Mouse (Mus musculus) hindbrain, embryonic 11.5 days (tissue): ENCODE measurements around the gene Scarb2. TPM values are rescaled to one million over a fixed set of nuclear protein-coding genes. Genes with fewer than 3 reads are reported as not detected.

Experiments used
- ATAC-seq: fragments of 200-750 bp; cut with Nextera tagmentation; 2 replicates; pipeline ENCODE4 v1.8.0; 2017; ENCODE audit warnings: mild to moderate bottlenecking, moderate TSS enrichment, moderate library complexity; ENCODE audit not compliant: low FRiP score
- DNase-seq: peaks from one replicate; pipeline ENCODE4 v3.0.0-alpha.2; 2015; ENCODE audit warnings: low spot score
- H3K27ac ChIP-seq: fragments of 300-500 bp; sonication (generic); 2 replicates; pipeline ENCODE4 v1.5.1; 2014; ENCODE audit warnings: mild to moderate bottlenecking, low read depth, low read length
- H3K27me3 ChIP-seq: fragments of 300-500 bp; sonication (generic); 2 replicates; pipeline ENCODE4 v1.6.1; 2014; ENCODE audit warnings: mild to moderate bottlenecking, low read length, moderate library complexity, mixed read lengths; ENCODE audit not compliant: control insufficient read depth, insufficient read depth
- H3K36me3 ChIP-seq: fragments of 300-500 bp; sonication (generic); 2 replicates; pipeline ENCODE4 v1.6.1; 2014; ENCODE audit warnings: mild to moderate bottlenecking, low read length, moderate library complexity, mixed read lengths; ENCODE audit not compliant: control insufficient read depth, insufficient read depth
- H3K4me1 ChIP-seq: fragments of 300-500 bp; sonication (generic); replicated peaks from 2 replicates; pipeline ENCODE4 v1.6.1; 2014; ENCODE audit warnings: low read length, mixed read lengths; ENCODE audit not compliant: control insufficient read depth, insufficient read depth
- H3K4me2 ChIP-seq: fragments of 300-500 bp; sonication (generic); replicated peaks from 2 replicates; pipeline ENCODE4 v1.6.1; 2014; ENCODE audit warnings: mild to moderate bottlenecking, low read depth, low read length
- H3K4me3 ChIP-seq: fragments of 300-500 bp; sonication (generic); 2 replicates; pipeline ENCODE4 v1.5.1; 2014; ENCODE audit warnings: low read depth, low read length
- H3K9ac ChIP-seq: fragments of 300-500 bp; sonication (generic); 2 replicates; pipeline ENCODE4 v1.6.1; 2014; ENCODE audit warnings: low read depth, low read length
- H3K9me3 ChIP-seq: fragments of 300-500 bp; sonication (generic); 2 replicates; pipeline ENCODE4 v1.6.1; 2016; ENCODE audit warnings: low read length; ENCODE audit not compliant: control insufficient read depth
- WGBS: fragments of 180-500 bp; shearing (Covaris S2); extraction: QIAGEN DNeasy Blood & Tissue Kit; methylation state at CpG from one replicate; pipeline ENCODE4 v1.1.7; 2014; 5-methylcytosine and 5-hydroxymethylcytosine counted together
- polyA plus RNA-seq: library from polyadenylated mRNA; unstranded; fragments of >200 nt; fragmentation: Nextera tagmentation; extraction: Ambion mirVana; gene quantifications from 2 replicates; pipeline ENCODE4 v1.2.1, GENCODE M21; 2014

Scarb2 gene
- polyA plus RNA-seq, 1 experiment from 2014 or later = 11.7 TPM

GRCm38 (mm10) chr5:92512066-92512465, 5.4 kb upstream of the Scarb2 start:
- 95% methylated on average over 5 of the region's 5 CpGs for WGBS
- Histone ChIP-seq H3K9me3 (no peaks in the 10 kb centered on the region), H3K27ac (no peak overlapping the region), H3K4me2 (no peak overlapping the region), H3K36me3 (no peaks in the 10 kb centered on the region), H3K9ac (no peak overlapping the region), H3K4me3 (no peak overlapping the region), H3K27me3 (no peaks in the 10 kb centered on the region), H3K4me1 (no peaks in the 10 kb centered on the region)
- ATAC-seq = no peak
- no peak for DNase-seq

- no peaks in the 10 kb centered on the region for H3K9me3 ChIP-seq
- H3K27ac ChIP-seq = no peak overlapping the region
- H3K4me3 ChIP-seq = no peak overlapping the region
- no peak overlapping the region for H3K9ac ChIP-seq
- no peak for ATAC-seq
- no peaks in the 10 kb centered on the region for H3K27me3 ChIP-seq
- no peaks in the 10 kb centered on the region for H3K36me3 ChIP-seq
- DNase-seq = no peak
- H3K4me2 ChIP-seq = no peak overlapping the region
- no peaks in the 10 kb centered on the region for H3K4me1 ChIP-seq
Observed at GRCm38 (mm10) chr5:92511256-92511655, 4.6 kb upstream of the Scarb2 start.

- DNase-seq = no peak
- Histone ChIP-seq H3K4me3 (no peak overlapping the region), H3K27ac (no peak overlapping the region), H3K9ac (no peak overlapping the region), H3K9me3 (no peaks in the 10 kb centered on the region), H3K27me3 (no peaks in the 10 kb centered on the region), H3K36me3 (no peaks in the 10 kb centered on the region), H3K4me2 (no peak overlapping the region), H3K4me1 (no peaks in the 10 kb centered on the region; the same call in 1 of the 2 replicates)
- ATAC-seq = no peak
- 90% methylated on average over 5 of the region's 5 CpGs for WGBS
Observed at GRCm38 (mm10) chr5:92508853-92509252, 2.2 kb upstream of the Scarb2 start.

- Histone ChIP-seq H3K9me3 (no peaks in the 10 kb centered on the region), H3K4me1 (no peaks in the 10 kb centered on the region; the same call in 1 of the 2 replicates), H3K4me3 (peak overlapping the region; percentile 87; the same call in 1 of the 2 replicates), H3K9ac (peak overlapping the region; percentile 63; the same call in 1 of the 2 replicates), H3K36me3 (no peaks in the 10 kb centered on the region), H3K27me3 (no peaks in the 10 kb centered on the region), H3K27ac (no peak overlapping the region), H3K4me2 (peak overlapping the region; percentile 58; the same call in 1 of the 2 replicates)
- WGBS = 38% methylated on average over 4 of the region's 4 CpGs
- DNase-seq (peak; percentile 57), ATAC-seq (no peak)
Observed at GRCm38 (mm10) chr5:92506301-92506729, 318 bp downstream of the Scarb2 start.

GRCm38 (mm10) chr5:92505402-92505865, 1.2 kb downstream of the Scarb2 start:
- Histone ChIP-seq H3K9me3 (no peaks in the 10 kb centered on the region), H3K4me1 (no peaks in the 10 kb centered on the region; the same call in 1 of the 2 replicates), H3K27ac (peak overlapping the region; percentile 98), H3K27me3 (no peaks in the 10 kb centered on the region), H3K36me3 (no peaks in the 10 kb centered on the region), H3K4me3 (peak overlapping the region; percentile 87), H3K9ac (peak overlapping the region; percentile 98), H3K4me2 (peak overlapping the region; percentile 58)
- peak; percentile 95 for DNase-seq
- WGBS = under 1% methylated on average over 47 of the region's 48 CpGs
- peak; percentile 96 for ATAC-seq

- Histone ChIP-seq H3K9me3 (no peaks in the 10 kb centered on the region), H3K4me3 (peak overlapping the region; percentile 87), H3K9ac (peak overlapping the region; percentile 98), H3K27me3 (no peaks in the 10 kb centered on the region), H3K4me1 (no peaks in the 10 kb centered on the region; the same call in 1 of the 2 replicates), H3K4me2 (peak overlapping the region; percentile 58), H3K27ac (peak overlapping the region; percentile 98), H3K36me3 (no peaks in the 10 kb centered on the region)
- peak; percentile 85 for ATAC-seq
- 0% methylated on average over 33 of the region's 35 CpGs for WGBS
- DNase-seq = no peak
Observed at GRCm38 (mm10) chr5:92504676-92505400, 1.8 kb downstream of the Scarb2 start.

- peak overlapping the region; percentile 98 for H3K27ac ChIP-seq
- WGBS = 34% methylated on average over 7 of the region's 7 CpGs
- peak overlapping the region; percentile 98 for H3K9ac ChIP-seq
- ATAC-seq (peak; percentile 5), DNase-seq (no peak)
- no peaks in the 10 kb centered on the region; the same call in 1 of the 2 replicates for H3K4me1 ChIP-seq
- H3K4me3 ChIP-seq = peak overlapping the region; percentile 87
- no peaks in the 10 kb centered on the region for H3K9me3 ChIP-seq
- H3K36me3 ChIP-seq = no peaks in the 10 kb centered on the region
- no peaks in the 10 kb centered on the region for H3K27me3 ChIP-seq
- peak overlapping the region; percentile 58 for H3K4me2 ChIP-seq
Observed at GRCm38 (mm10) chr5:92503856-92504618, 2.6 kb downstream of the Scarb2 start.

GRCm38 (mm10) chr5:92503356-92503847, 3.2 kb downstream of the Scarb2 start:
- H3K36me3 ChIP-seq = no peaks in the 10 kb centered on the region
- H3K27me3 ChIP-seq = no peaks in the 10 kb centered on the region
- H3K9me3 ChIP-seq = no peaks in the 10 kb centered on the region
- no peaks in the 10 kb centered on the region; the same call in 1 of the 2 replicates for H3K4me1 ChIP-seq
- peak overlapping the region; percentile 58 for H3K4me2 ChIP-seq
- peak overlapping the region; percentile 87; the same call in 1 of the 2 replicates for H3K4me3 ChIP-seq
- DNase-seq = no peak
- no peak overlapping the region for H3K9ac ChIP-seq
- no peak for ATAC-seq
- no peak overlapping the region for H3K27ac ChIP-seq
- WGBS = 83% methylated on average over 9 of the region's 9 CpGs
